Mouse (Mus musculus) hindbrain, embryonic 14.5 days (tissue): ENCODE results near the gene Hist1h2ap. TPM values are rescaled to one million over a fixed set of nuclear protein-coding genes. Genes with fewer than 3 reads are reported as not detected.
"Not testable (repeated sequence)": the region's sequence is repeated elsewhere in the genome, so short reads cannot be mapped to it uniquely, and the experiment has no call there.

Experiments used
- ATAC-seq: fragments of 200-750 bp; cut with Nextera tagmentation; 2 replicates; pipeline ENCODE4 v1.8.0; 2017; ENCODE audit warnings: moderate number of reproducible peaks, mild to moderate bottlenecking, moderate TSS enrichment, moderate library complexity; ENCODE audit not compliant: low FRiP score
- DNase-seq: peaks from one replicate; pipeline ENCODE4 v3.0.0-alpha.2; 2015; ENCODE audit warnings: low spot score
- H3K27ac ChIP-seq: fragments of 300-500 bp; sonication (generic); 2 replicates; pipeline ENCODE4 v1.5.1; 2014; ENCODE audit warnings: mild to moderate bottlenecking, moderate library complexity
- H3K27me3 ChIP-seq: fragments of 300-500 bp; sonication (generic); 2 replicates; pipeline ENCODE4 v1.6.1; 2014; ENCODE audit warnings: mild to moderate bottlenecking, low read length, mixed read lengths; ENCODE audit not compliant: control insufficient read depth, insufficient read depth
- H3K36me3 ChIP-seq: fragments of 300-500 bp; sonication (generic); replicated peaks from 2 replicates; pipeline ENCODE4 v1.6.1; 2014; ENCODE audit not compliant: control insufficient read depth, insufficient read depth
- H3K4me1 ChIP-seq: fragments of 300-500 bp; sonication (generic); replicated peaks from 2 replicates; pipeline ENCODE4 v1.6.1; 2014; ENCODE audit warnings: antibody characterized with exemption, low read length, mixed read lengths; ENCODE audit not compliant: control insufficient read depth, insufficient read depth
- H3K4me2 ChIP-seq: fragments of 300-500 bp; sonication (generic); replicated peaks from 2 replicates; pipeline ENCODE4 v1.6.1; 2014; ENCODE audit warnings: mild to moderate bottlenecking, moderate library complexity
- H3K4me3 ChIP-seq: fragments of 300-500 bp; sonication (generic); replicated peaks from 2 replicates; pipeline ENCODE4 v1.5.1; 2014; ENCODE audit warnings: mild to moderate bottlenecking, low read length
- H3K9ac ChIP-seq: fragments of 300-500 bp; sonication (generic); 2 replicates; pipeline ENCODE4 v1.6.1; 2014
- H3K9me3 ChIP-seq: fragments of 300-500 bp; sonication (generic); 2 replicates; pipeline ENCODE4 v1.6.1; 2016; ENCODE audit warnings: low read length; ENCODE audit not compliant: control insufficient read depth
- WGBS: fragments of 180-500 bp; shearing (Covaris S2); extraction: QIAGEN DNeasy Blood & Tissue Kit; methylation state at CpG from one replicate; pipeline ENCODE4 v1.1.7; 2014; 5-methylcytosine and 5-hydroxymethylcytosine counted together
- polyA plus RNA-seq: library from polyadenylated mRNA; unstranded; fragments of >200 nt; fragmentation: Nextera tagmentation; extraction: Ambion mirVana; gene quantifications from 2 replicates; pipeline ENCODE4 v1.2.1, GENCODE M21; 2014

Hist1h2ap gene
- 574 and 576 TPM in 2 replicates for polyA plus RNA-seq

DNA sequence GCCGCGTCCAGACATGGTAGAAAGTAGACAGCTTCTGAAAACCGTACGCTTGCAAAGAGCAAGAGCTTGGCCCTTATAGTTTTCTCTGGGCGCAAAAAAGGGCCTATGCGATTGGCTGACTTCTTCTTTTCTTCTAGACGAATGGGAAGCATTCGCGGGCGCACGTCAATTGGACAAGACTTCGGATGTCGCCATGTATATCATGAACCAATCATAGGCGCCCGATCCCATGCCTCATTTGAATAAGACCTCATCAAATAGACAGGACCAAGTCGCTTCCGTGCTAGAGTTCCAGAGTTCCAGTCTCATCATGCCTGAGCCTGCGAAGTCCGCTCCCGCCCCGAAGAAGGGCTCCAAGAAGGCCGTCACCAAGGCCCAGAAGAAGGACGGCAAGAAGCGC, at the start of gene Hist1h2ap, which contains the start of gene Hist1h2br:
Hist1h2ap (minus strand) TSS at position 47 of the 400 bp plus-strand sequence.
Hist1h2br (plus strand) TSS at position 283 of the 400 bp plus-strand sequence.
- H3K4me1 ChIP-seq, H3K27ac ChIP-seq, H3K9me3 ChIP-seq, H3K9ac ChIP-seq, H3K4me3 ChIP-seq, H3K27me3 ChIP-seq, H3K4me2 ChIP-seq, H3K36me3 ChIP-seq, DNase-seq: not testable (repeated sequence)
- ATAC-seq = peak; percentile 97
- WGBS = no CpG with 5 or more reads among the region's 24 CpGs

DNA sequence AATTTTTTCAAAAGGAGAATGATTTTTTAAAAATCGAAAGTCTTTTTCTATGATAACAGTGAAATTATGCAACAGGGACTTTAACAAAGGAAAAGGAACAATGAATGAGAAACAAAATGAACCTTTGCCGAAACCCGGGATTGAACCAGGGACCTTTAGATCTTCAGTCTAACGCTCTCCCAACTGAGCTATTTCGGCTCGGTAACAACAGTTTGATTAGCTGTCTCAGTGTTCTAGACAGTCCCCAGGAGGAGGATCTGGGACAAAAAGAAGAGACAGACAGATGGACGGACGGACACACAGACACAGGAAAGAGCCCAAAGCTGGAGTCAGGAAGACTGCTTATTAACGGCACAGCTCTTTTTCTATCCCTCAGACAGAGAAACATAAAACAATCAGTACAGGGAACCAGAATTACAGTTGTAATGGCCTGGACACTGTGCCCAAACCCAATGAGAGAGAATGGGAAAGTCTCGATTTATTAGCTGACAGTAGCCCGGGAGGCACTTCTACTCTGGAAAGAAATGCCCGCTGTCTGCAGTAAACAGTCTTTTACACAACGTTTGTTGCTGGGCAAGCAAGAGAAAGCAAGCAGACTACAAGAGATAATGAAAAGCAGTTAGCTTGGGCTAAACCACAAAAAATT, 49.6 kb upstream of the Hist1h2ap start:
- Histone ChIP-seq H3K9me3 (no peaks in the 10 kb centered on the region), H3K4me2 (peak overlapping the region; percentile 33), H3K4me1 (0 out of 2 replicates have a peak, but pooled peaks cover 4% of the 10 kb centered on the region), H3K27ac (no peak overlapping the region), H3K9ac (no peak overlapping the region), H3K36me3 (no peaks in the 10 kb centered on the region), H3K27me3 (0 out of 2 replicates have a peak, but pooled peaks cover 7% of the 10 kb centered on the region), H3K4me3 (peak overlapping the region; percentile 21)
- ATAC-seq (no peak), DNase-seq (peak; percentile 82)
- under 1% methylated on average over 13 of the region's 13 CpGs for WGBS

GRCm38 (mm10) chr13:21881878-21882669, 48.8 kb upstream of the Hist1h2ap start:
- H3K9ac ChIP-seq = no peak overlapping the region
- H3K27ac ChIP-seq = no peak overlapping the region
- H3K9me3 ChIP-seq = no peaks in the 10 kb centered on the region
- peak overlapping the region; percentile 21 for H3K4me3 ChIP-seq
- H3K36me3 ChIP-seq = no peaks in the 10 kb centered on the region
- peak overlapping the region; percentile 33 for H3K4me2 ChIP-seq
- 0 out of 2 replicates have a peak, but pooled peaks cover 7% of the 10 kb centered on the region for H3K27me3 ChIP-seq
- WGBS = 2% methylated on average over 27 of the region's 27 CpGs
- DNase-seq = peak; percentile 46
- 0 out of 2 replicates have a peak, but pooled peaks cover 4% of the 10 kb centered on the region for H3K4me1 ChIP-seq
- ATAC-seq = no peak

DNA sequence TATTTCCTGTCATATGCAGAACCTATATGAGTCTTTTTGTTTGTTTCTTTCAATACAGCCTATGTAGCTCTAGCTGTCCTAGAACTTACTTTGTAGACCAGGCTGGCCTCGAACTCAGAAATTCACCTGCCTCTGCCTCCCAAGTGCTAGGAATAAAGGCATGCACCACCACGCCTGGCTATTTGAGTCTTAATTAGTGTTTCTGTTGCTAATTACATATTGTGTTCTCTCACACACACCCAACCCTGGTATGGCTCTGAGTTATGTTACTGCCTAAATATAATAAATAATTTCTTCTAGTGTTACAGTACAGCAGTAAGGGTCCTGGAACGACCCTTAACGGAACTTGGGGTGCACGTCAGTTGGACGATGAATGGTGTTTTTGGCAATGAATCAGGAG, 47.4 kb upstream of the Hist1h2ap start:
- H3K27me3 ChIP-seq = 0 out of 2 replicates have a peak, but pooled peaks cover 7% of the 10 kb centered on the region
- H3K4me3 ChIP-seq = no peak overlapping the region
- H3K4me1 ChIP-seq = 0 out of 2 replicates have a peak, but pooled peaks cover 4% of the 10 kb centered on the region
- no peaks in the 10 kb centered on the region for H3K36me3 ChIP-seq
- WGBS = 87% methylated on average over 6 of the region's 6 CpGs
- ATAC-seq (no peak), DNase-seq (no peak)
- H3K4me2 ChIP-seq = no peak overlapping the region
- H3K27ac ChIP-seq = no peak overlapping the region
- H3K9ac ChIP-seq = no peak overlapping the region
- no peaks in the 10 kb centered on the region for H3K9me3 ChIP-seq

DNA sequence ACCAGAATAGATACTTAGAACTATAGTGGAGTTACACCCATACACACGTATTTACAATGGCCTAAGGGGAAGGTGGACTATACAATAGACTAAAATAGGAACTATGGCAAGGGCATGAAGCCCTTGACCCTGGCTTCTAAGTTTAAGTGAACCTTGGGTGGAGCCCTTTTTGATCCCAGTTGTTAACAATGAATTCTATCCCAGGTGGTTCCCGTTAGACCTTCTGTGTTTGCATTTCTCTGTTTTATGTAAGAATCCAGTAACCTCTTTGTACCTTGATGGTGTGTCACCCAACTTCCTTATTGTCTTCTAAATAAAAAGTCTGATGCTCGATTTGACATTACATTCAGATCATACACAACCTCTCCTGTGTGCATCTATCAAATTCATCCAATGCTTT, 32.2 kb upstream of the Hist1h2ap start:
- DNase-seq, H3K27me3 ChIP-seq, H3K9ac ChIP-seq, H3K9me3 ChIP-seq, H3K4me1 ChIP-seq, H3K27ac ChIP-seq, H3K36me3 ChIP-seq, H3K4me2 ChIP-seq, ATAC-seq, H3K4me3 ChIP-seq: not testable (repeated sequence)
- WGBS = 79% methylated on average over 3 of the region's 3 CpGs

DNA sequence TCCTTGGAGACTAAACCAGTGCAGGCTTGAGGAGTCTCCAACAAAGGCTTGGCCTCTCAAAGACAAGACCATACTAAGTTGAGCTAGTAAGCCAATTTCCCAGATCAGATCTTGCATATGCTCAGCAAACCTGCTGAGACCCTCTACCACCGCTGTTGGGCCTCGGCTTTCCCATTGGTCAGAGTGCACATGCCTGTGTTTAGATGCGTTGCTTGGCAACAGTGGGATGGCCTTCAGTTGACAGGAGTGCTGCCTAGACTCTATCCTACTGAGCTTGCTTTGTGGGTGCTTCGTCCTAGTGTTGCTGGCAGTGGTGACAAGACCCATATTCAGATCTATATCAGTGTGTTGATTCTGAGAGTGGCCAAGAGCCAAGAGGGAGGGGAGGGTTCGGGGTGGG, 28.3 kb upstream of the Hist1h2ap start:
- Histone ChIP-seq H3K4me3 (no peak overlapping the region), H3K27ac (no peak overlapping the region), H3K4me2 (no peak overlapping the region), H3K9me3 (peaks cover 6% of the 10 kb centered on the region; the same call in 1 of the 2 replicates), H3K9ac (no peak overlapping the region), H3K36me3 (no peaks in the 10 kb centered on the region), H3K4me1 (no peaks in the 10 kb centered on the region), H3K27me3 (no peaks in the 10 kb centered on the region)
- WGBS = 12% methylated on average over 5 of the region's 5 CpGs
- DNase-seq = no peak
- ATAC-seq = no peak

DNA sequence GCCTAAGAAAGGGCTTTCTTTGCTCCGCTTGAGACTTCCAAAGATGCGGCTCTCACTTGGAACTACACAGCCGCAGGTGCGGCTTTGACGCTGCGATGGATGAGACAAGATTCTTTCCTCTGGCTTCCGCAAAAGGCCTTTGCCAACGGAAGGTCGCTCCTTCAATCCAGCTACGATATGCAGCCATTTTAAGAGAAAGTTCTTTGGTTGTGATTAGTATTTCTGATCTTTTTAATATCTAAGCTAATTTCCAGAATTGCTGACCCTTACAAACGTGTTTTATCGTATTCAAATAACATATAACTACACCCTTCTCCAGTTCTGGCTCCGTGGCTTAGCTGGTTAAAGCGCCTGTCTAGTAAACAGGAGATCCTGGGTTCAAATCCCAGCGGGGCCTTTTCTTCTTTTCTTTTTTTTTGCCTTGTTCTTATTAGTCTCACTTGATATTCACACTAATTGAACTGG, 22.4 kb upstream of the Hist1h2ap start:
- H3K36me3 ChIP-seq = no peaks in the 10 kb centered on the region
- peak overlapping the region; percentile 46 for H3K4me2 ChIP-seq
- H3K4me3 ChIP-seq = peak overlapping the region; percentile 37
- H3K9ac ChIP-seq = peak overlapping the region; percentile 35; the same call in 1 of the 2 replicates
- no peaks in the 10 kb centered on the region for H3K9me3 ChIP-seq
- no peaks in the 10 kb centered on the region for H3K27me3 ChIP-seq
- no peak overlapping the region for H3K27ac ChIP-seq
- no peak for ATAC-seq
- 1% methylated on average over 15 of the region's 15 CpGs for WGBS
- peak; percentile 85 for DNase-seq
- no peaks in the 10 kb centered on the region for H3K4me1 ChIP-seq

GRCm38 (mm10) chr13:21855146-21855545, 21.8 kb upstream of the Hist1h2ap start:
- ATAC-seq (peak; percentile 79), DNase-seq (peak; percentile 80)
- no peak overlapping the region for H3K27ac ChIP-seq

More at GRCm38 (mm10) chr13:21855146-21855545, 21.8 kb upstream of the Hist1h2ap start:
- no peaks in the 10 kb centered on the region for H3K9me3 ChIP-seq
- H3K36me3 ChIP-seq = no peaks in the 10 kb centered on the region
- WGBS = 2% methylated on average over 11 of the region's 11 CpGs
- no peaks in the 10 kb centered on the region for H3K27me3 ChIP-seq
- H3K9ac ChIP-seq = no peak overlapping the region
- no peaks in the 10 kb centered on the region for H3K4me1 ChIP-seq
- H3K4me3 ChIP-seq = peak overlapping the region; percentile 37
- peak overlapping the region; percentile 46 for H3K4me2 ChIP-seq
